Mouse (Mus musculus): ENCODE data around the gene Adamts3.
A peak's percentile ranks its signal among the peaks of the same experiment; 100 is the strongest.

The Adamts3 gene

GRCm38 (mm10) chr5:89709459-89709858 is 173.7 kb downstream of the Adamts3 start:
- no peak for DNase-seq (ENCODE audit: low spot score in 2 of 2)

GRCm38 (mm10) chr5:89704264-89704663 is 178.9 kb downstream of the Adamts3 start:
- DNase-seq (ENCODE audit: low spot score in 2 of 2), result peak in 1 of 2 experiments; percentile 29

DNA sequence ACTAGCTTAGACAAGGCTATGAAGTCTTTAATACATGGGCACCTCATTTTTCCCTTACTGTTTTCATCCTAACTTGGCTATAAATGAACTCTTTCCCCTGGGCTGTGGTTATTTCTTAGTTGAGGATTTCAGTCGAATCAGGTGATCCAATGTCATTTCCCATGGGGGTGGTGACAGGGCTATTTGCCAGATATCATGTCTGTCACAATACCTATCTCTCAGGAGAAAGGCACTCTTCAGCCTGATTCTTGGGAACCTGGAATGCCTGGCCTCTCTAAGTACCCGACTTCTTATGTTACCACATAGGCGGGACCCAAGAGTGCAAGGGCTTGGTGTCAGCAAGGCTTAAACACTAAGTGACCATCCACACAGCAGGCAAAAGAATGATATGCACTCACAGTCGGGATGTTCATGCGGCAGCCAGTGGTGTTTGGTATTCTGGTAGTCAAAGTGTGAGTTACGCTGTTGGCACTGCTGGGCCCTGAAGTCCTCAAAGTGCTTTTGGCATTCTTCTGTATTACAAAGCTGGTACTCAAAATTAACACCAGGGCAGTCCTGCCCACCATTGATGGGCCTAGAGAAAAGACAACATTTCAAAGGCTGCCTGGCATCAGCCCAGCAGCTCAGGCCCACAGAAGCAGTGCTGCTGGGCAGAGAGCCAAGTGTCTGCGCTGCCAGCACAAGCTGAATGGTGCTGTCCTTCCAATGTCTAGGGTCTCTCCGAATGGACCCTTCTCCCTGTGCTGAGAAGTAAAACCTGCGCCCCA is 181.7 kb downstream of the Adamts3 start:
- DNase-seq (ENCODE audit: low spot score in 2 of 2), result peak; percentile 55 to 70

GRCm38 (mm10) chr5:89687826-89688225 is 195.3 kb downstream of the Adamts3 start:
- no peak for DNase-seq (ENCODE audit: low spot score in 2 of 2)

DNA sequence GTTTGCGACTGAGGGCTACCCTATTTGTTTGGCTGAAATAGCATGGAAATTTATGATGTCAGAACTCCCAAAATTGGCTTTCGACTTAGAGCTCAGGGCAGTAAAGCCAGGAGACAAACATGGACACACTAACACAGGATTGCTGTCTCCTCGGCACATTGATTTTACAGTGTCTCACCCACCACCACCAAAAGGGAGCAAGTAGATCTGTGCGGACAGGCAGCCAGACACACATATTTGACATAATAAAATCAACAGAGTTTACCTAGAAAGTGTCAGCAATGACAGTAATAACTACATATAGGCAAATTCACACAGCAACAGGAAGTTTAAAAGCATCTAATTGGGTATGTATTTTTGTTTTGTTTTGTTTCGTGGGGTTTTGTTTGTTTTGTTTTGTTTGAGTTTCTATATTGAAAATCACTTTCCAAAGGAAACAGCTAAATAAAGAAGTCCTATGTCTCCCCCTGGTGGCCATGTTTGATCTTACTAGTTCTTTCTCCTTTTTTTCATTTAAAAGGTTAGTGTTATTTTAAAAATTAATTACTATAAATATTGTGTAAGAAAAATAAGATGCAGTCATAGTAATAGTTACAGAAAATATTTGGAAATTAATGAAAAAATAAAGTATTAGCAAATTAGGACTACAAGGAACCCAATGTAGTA is 203.1 kb downstream of the Adamts3 start:
- peak in 1 of 2 experiments; percentile 66 for DNase-seq (ENCODE audit: low spot score in 2 of 2)

DNA sequence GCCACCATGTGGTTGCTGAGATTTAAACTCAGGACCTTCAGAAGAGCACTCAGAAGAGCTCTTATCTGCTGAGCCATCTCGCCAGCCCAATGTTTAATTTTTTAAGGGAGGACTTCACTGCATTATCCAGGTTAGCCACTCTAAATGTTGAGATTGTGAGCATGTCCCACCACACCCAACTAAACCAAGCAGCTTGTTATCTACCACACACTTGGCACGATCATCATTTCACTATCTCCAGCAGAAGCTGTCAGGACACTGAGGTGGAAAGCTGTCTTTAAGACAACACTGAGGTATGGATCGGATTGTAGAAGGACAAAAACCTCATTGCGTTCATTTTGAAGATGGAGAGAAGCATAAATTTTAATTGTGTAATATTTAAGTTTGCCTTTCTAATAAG is 205.0 kb downstream of the Adamts3 start:
- DNase-seq (ENCODE audit: low spot score in 2 of 2), result no peak

DNA sequence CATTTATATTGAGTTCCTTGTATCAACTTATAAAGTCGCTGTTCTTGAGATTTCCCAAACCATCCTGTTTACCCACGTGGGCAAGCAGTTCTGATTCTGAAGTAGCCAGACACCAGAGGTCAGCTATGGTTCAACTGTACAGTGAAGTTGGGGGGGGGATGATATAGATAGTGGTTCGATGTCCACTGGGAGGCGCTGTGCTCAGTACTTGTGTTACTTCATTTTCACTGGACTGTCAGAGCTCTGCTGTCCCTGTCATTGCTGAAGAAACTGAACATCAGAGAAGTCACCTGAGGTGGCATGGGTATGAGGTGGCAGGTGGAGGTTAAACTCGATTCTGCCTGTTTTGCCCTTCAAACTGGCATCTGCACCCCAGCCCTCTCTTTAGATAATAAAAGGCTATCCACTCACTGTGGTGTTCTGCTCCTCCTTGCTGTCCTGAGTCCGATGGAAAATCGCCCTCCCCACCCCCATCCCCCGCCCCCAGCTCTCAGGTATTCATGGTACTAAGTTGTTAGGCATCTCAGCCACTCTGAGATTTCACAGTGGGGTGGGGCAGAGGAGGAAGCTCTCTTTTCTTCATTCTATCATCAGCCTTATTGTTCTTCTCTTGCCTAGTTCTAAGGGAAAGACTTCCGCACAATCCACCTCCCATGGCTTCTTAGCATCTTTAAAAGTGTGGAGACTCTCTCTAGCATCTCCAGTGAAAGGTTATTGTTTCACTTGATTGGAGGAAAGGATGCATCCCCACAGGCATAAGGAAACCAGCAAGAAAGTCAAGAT is 208.9 kb downstream of the Adamts3 start:
- no peak for DNase-seq (ENCODE audit: low spot score in 2 of 2)

GRCm38 (mm10) chr5:89672950-89673349 is 210.2 kb downstream of the Adamts3 start:
- DNase-seq (ENCODE audit: low spot score in 2 of 2), result no peak

- DNase-seq (ENCODE audit: low spot score in 2 of 2), result no peak
These were observed 228.8 kb downstream of the Adamts3 start for GRCm38 (mm10) chr5:89654327-89654726.

DNA sequence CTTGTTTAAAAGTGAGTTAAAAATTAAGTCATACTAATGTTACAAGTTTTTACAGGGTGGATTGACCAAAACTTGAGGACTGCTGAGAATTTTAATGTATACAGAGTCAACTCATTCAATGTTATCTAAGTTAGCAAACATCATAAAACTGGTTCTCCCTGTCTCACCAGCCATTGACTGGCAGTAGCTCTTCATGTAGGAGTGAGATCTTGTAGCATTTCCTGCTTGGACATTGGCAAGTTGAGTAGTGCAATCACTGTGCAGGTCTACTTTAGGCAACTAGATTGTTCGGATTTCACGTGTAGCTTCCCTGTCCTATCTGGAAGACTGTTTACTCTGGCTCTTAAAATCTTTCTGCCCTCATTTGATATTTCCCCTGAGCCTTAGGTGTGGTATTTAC is 229.3 kb downstream of the Adamts3 start:
- DNase-seq (ENCODE audit: low spot score in 2 of 2), result no peak

GRCm38 (mm10) chr5:89646940-89647339 is 236.2 kb downstream of the Adamts3 start:
- DNase-seq (ENCODE audit: low spot score in 2 of 2), result no peak

- no peak for DNase-seq (ENCODE audit: low spot score in 2 of 2)
These were observed 247.7 kb downstream of the Adamts3 start for GRCm38 (mm10) chr5:89635434-89635833.

GRCm38 (mm10) chr5:89631599-89631998 is 251.5 kb downstream of the Adamts3 start:
- DNase-seq (ENCODE audit: low spot score in 2 of 2), result peak; percentile 9 to 59

All from left cerebral cortex, adult 9 months (tissue).